Mouse (Mus musculus) cerebellum, adult 8-10 months (tissue): Measurements from ENCODE around the gene Gpr82.

ENCODE experiments used
- DNase-seq: peaks from one replicate; pipeline ENCODE4 v3.0.0; 2022

Gpr82 gene

GRCm38 (mm10) chrX:13700681-13701080, 39.5 kb downstream of the Gpr82 start:
- no peak for DNase-seq

DNA sequence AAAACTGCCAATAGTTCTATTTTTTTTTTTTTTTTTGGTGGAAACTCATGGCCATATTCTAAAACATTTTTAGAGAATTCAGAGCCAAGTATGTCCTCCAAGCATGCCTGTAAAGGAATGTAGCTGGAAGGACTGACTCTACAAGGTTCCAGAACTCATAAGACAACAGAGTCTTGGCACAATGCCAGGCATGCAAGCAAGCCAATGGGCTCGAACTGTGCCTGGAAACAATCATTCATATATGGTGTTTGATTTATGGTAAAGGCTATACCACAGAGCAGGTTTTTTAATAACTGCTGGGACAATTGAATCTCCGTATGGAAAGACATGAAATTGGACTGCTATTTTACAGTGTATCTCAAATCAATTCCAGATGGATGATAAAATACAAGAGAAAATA, 43.9 kb downstream of the Gpr82 start:
- peak; percentile 8 for DNase-seq

DNA sequence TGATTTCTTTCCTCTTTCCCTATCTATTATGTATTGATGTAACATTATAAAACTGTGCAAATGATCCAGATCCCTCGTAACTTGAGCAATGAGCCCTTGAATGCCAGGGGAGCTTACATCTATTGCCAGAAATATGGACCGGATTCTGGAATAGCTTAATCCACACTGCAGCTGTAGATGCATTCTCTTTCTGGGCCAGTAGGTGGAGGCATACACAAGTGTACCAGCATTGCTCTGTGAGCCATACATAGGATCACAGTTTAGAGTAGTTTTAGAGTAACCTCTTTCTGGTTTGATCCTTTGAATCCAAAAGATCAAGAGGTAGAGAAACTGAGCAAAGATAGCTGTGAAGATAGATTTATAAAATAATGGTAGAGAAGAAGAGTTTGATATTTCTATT, 49.0 kb downstream of the Gpr82 start:
- DNase-seq = peak; percentile 54
